Mouse (Mus musculus) C2C12 (cell line): ENCODE results near the gene Cyb5rl. TPM values are rescaled to one million over a fixed set of nuclear protein-coding genes. Genes with fewer than 3 reads are reported as not detected.

Experiments
- H3K27me3 ChIP-seq: one replicate; pipeline ENCODE4 v1.6.1; 2011; ENCODE audit not compliant: control insufficient read depth, insufficient read depth, insufficient read length
- H3K36me3 ChIP-seq: one replicate; pipeline ENCODE4 v1.6.1; 2011; ENCODE audit not compliant: control insufficient read depth, insufficient read depth
- H3K4me3 ChIP-seq: one replicate; pipeline ENCODE4 v1.5.1; 2011; ENCODE audit warnings: mild to moderate bottlenecking, control low read depth; ENCODE audit not compliant: poor library complexity, insufficient read depth, severe bottlenecking
- H3K79me2 ChIP-seq: one replicate; pipeline ENCODE4 v1.6.1; 2011; ENCODE audit not compliant: control insufficient read depth, insufficient read depth
- H3K79me3 ChIP-seq: one replicate; pipeline ENCODE4 v1.6.1; 2011; ENCODE audit warnings: low read depth, control low read depth
- H3ac ChIP-seq: one replicate; pipeline ENCODE3; 2011; ENCODE audit warnings: low read depth; ENCODE audit not compliant: control insufficient read depth, insufficient read length
- CEBPB ChIP-seq: IDR thresholded peaks from one replicate; pipeline ENCODE4 v1.6.1; 2011; ENCODE audit warnings: low read depth, mild to moderate bottlenecking, control low read depth, moderate library complexity
- CTCF ChIP-seq: IDR thresholded peaks from one replicate; pipeline ENCODE4 v1.5.1; 2011; ENCODE audit not compliant: control insufficient read depth, insufficient read depth, insufficient read length
- FOSL1 ChIP-seq: IDR thresholded peaks from one replicate; pipeline ENCODE4 v1.8.0; 2011; ENCODE audit warnings: mild to moderate bottlenecking, low read length; ENCODE audit not compliant: poor library complexity, insufficient read depth, severe bottlenecking
- MAX ChIP-seq: IDR thresholded peaks from one replicate; pipeline ENCODE4 v1.6.1; 2011; ENCODE audit warnings: mild to moderate bottlenecking, control low read depth
- MYOD1 ChIP-seq: IDR thresholded peaks from one replicate; pipeline ENCODE4 v1.6.1; 2011; ENCODE audit warnings: low read depth; ENCODE audit not compliant: control insufficient read depth, insufficient read length
- MYOG ChIP-seq: IDR thresholded peaks from one replicate; pipeline ENCODE4 v1.6.1; 2011; ENCODE audit not compliant: control insufficient read depth, insufficient read length; ENCODE audit errors: extremely low read depth
- USF1 ChIP-seq: IDR thresholded peaks from one replicate; pipeline ENCODE4 v1.6.1; 2011; ENCODE audit warnings: low read depth, mild to moderate bottlenecking, control low read depth, moderate library complexity
- polyA plus RNA-seq: library from polyadenylated mRNA; unstranded; fragments of >200 nt; fragmentation: generic; extraction: Trizol; gene quantifications from one replicate; pipeline ENCODE4 v1.2.1, GENCODE M21; 2012; ENCODE audit warnings: missing spikeins

Gene Cyb5rl
- polyA plus RNA-seq, 1 experiment, result 9.5 TPM

GRCm38 (mm10) chr4:107064394-107065098 lies 2.2 kb upstream of the Cyb5rl start:
- H3K79me3 ChIP-seq, result peaks cover 4% of the 10 kb centered on the region
- H3ac ChIP-seq, result no peak overlapping the region
- H3K4me3 ChIP-seq, result no peak overlapping the region
- H3K79me2 ChIP-seq, result peaks cover 19% of the 10 kb centered on the region
- TF ChIP-seq MYOD1 (no peak), CEBPB (no peak), MAX (no peak), FOSL1 (no peak), USF1 (no peak), MYOG (no peak), CTCF (no peak)
- H3K36me3 ChIP-seq, result peaks cover 40% of the 10 kb centered on the region
- H3K27me3 ChIP-seq, result no peaks in the 10 kb centered on the region

- H3K27me3 ChIP-seq, result no peaks in the 10 kb centered on the region
- peak overlapping the region; percentile 73 for H3ac ChIP-seq
- peaks cover 19% of the 10 kb centered on the region for H3K79me2 ChIP-seq
- TF ChIP-seq MAX (no peak), MYOG (no peak)
- H3K36me3 ChIP-seq, result peaks cover 20% of the 10 kb centered on the region
- H3K79me3 ChIP-seq, result peaks cover 4% of the 10 kb centered on the region
- peak overlapping the region; percentile 75 for H3K4me3 ChIP-seq
Measured at GRCm38 (mm10) chr4:107067151-107067840, 508 bp downstream of the Cyb5rl start.

GRCm38 (mm10) chr4:107072343-107072742 lies 5.6 kb downstream of the Cyb5rl start:
- Histone ChIP-seq H3ac (no peak overlapping the region), H3K4me3 (no peak overlapping the region), H3K27me3 (no peaks in the 10 kb centered on the region), H3K79me3 (no peaks in the 10 kb centered on the region), H3K79me2 (no peaks in the 10 kb centered on the region), H3K36me3 (no peaks in the 10 kb centered on the region)
- no peak for TF ChIP-seq CEBPB
- no peak for TF ChIP-seq CTCF
- no peak for TF ChIP-seq MYOG
- no peak for TF ChIP-seq USF1
- TF ChIP-seq MAX, result no peak
- TF ChIP-seq FOSL1, result no peak
- no peak for TF ChIP-seq MYOD1

GRCm38 (mm10) chr4:107075456-107075855 lies 8.7 kb downstream of the Cyb5rl start:
- no peak overlapping the region for H3K4me3 ChIP-seq
- H3K36me3 ChIP-seq, result no peaks in the 10 kb centered on the region
- H3K79me2 ChIP-seq, result no peaks in the 10 kb centered on the region
- no peak overlapping the region for H3ac ChIP-seq
- no peaks in the 10 kb centered on the region for H3K79me3 ChIP-seq
- TF ChIP-seq CEBPB, result no peak
- TF ChIP-seq FOSL1, result no peak
- no peaks in the 10 kb centered on the region for H3K27me3 ChIP-seq

GRCm38 (mm10) chr4:107078894-107079293 lies 12.1 kb downstream of the Cyb5rl start:
- Histone ChIP-seq H3K4me3 (no peak overlapping the region), H3K27me3 (peaks cover 3% of the 10 kb centered on the region), H3K79me2 (no peaks in the 10 kb centered on the region), H3K36me3 (no peaks in the 10 kb centered on the region), H3ac (no peak overlapping the region), H3K79me3 (no peaks in the 10 kb centered on the region)
- TF ChIP-seq MAX (no peak), USF1 (no peak), CEBPB (no peak), FOSL1 (no peak), MYOD1 (no peak), CTCF (no peak), MYOG (no peak)

GRCm38 (mm10) chr4:107079716-107080115 lies 12.9 kb downstream of the Cyb5rl start:
- TF ChIP-seq MAX, result no peak
- TF ChIP-seq USF1, result no peak
- no peak for TF ChIP-seq FOSL1
- no peak for TF ChIP-seq MYOG
- no peak for TF ChIP-seq CTCF
- no peak for TF ChIP-seq MYOD1
- no peak for TF ChIP-seq CEBPB
- no peaks in the 10 kb centered on the region for H3K79me2 ChIP-seq
- H3K4me3 ChIP-seq, result no peak overlapping the region
- no peaks in the 10 kb centered on the region for H3K79me3 ChIP-seq
- no peaks in the 10 kb centered on the region for H3K36me3 ChIP-seq
- peaks cover 3% of the 10 kb centered on the region for H3K27me3 ChIP-seq
- H3ac ChIP-seq, result no peak overlapping the region
